Mouse (Mus musculus): ENCODE results near the gene Spred2.

The Spred2 gene

DNA sequence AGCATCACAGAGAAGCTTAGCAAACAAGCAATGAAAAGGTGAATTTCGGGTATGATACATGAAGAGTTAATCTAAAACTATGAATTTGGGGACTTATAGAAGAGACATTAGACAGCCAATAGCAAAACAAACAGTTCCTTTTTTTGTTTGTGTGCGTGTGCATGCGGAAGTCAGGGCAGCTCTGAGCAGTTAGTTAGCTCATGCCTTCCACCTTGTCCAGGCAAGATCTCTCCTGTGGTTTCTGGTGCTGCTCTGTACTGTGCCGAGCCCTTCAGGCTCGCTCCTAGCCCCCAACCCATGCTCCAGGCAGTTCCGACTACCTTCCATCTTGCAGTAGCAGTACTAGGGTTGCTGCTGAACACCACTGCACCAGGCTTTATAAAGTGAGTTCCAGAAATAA, 31.5 kb downstream of the Spred2 start:
- no peak for DNase-seq

DNA sequence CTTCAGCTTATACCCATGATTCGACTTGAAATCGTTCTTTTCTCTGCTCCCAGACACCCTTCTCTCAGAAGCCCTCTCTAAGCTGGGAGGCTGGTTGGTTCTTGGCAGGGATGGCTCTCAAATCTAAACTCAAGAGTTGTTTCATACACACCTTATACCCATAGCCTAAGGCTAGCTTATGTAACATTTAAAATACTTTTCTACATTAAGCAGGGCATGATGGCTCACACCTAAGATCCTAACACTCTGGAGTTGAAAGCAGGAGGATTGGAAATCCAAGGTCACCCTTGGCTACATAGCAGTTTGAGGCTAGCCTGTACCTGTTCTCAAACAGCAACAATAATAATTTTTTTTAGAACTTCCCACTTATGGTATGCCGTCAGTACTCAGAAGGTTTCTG, 34.8 kb downstream of the Spred2 start:
- DNase-seq: no peak

- DNase-seq: no peak
Observed at GRCm38 (mm10) chr11:19959897-19960296, 35.7 kb downstream of the Spred2 start.

GRCm38 (mm10) chr11:19960541-19960940, 36.4 kb downstream of the Spred2 start:
- no peak for DNase-seq

- no peak for DNase-seq
Observed at GRCm38 (mm10) chr11:19961088-19961487, 36.9 kb downstream of the Spred2 start.

DNA sequence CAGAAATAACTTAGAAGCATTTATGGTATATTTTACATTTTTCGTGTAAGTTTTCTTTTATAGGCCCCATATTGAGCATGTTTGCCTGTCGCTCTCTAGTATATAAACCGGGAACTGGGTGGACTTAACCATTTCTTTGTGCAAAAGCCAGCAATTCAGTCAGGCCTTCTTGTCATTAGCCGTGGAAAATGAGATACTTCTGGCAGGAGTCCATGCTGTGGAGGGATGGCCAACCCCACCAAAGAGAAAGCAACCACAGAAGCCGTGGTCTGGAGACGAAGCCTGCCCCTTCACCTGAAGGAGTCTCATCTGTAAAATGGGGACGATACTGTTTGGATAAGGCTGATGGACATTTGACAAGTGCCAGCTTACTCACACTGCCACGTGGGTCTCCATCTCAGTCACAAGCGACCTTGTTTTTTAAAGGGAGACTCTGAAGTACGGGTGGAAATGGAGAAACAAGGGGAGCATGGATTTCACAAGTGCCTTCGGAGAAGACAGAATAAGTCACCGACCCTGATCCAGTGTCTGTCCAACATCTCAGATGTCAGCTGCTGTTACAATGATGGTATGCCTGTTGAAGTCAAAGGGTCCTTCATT, 37.7 kb downstream of the Spred2 start:
- DNase-seq: no peak

DNA sequence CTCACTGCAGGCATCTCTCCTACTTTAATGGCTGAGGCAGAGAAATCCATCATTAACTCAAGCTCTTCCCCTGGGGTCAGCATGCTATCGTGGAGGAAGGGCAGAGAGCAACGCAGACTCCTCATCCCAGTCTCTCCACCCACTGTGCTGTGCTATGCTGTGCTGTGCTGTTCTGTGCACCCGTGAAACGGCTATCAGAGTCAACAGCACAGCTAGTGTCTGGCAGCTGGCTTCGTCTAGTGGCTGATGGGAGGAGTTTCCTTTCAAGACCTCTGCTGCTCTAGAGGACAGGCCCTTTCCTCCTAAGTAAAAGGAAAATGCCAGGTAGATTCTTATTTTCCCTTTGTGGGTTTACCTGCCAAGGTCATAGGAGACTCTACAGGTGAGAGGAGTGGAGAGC, 38.6 kb downstream of the Spred2 start:
- peak; percentile 50 for DNase-seq

DNA sequence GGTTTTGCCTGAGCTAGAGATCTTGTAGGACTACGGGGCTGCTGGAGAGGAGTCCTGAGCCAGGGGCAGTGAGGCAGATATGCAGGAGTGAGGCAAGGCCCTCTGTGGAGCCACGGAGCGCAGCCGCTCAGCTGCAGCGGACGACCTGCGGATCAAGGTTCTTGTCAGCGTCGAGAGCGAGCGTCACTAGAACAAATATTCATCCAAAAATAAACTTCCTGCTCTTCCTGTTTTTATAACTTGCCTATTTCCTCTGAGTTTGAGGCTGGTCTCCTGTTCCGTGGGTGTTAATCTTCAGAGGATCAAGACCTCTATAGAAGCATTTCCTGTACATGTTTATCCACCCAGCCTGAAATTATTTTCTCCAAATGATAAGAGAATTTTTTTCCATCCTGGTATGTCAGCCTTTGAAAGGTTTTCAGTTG, 39.6 kb downstream of the Spred2 start:
- peak; percentile 72 for DNase-seq

DNA sequence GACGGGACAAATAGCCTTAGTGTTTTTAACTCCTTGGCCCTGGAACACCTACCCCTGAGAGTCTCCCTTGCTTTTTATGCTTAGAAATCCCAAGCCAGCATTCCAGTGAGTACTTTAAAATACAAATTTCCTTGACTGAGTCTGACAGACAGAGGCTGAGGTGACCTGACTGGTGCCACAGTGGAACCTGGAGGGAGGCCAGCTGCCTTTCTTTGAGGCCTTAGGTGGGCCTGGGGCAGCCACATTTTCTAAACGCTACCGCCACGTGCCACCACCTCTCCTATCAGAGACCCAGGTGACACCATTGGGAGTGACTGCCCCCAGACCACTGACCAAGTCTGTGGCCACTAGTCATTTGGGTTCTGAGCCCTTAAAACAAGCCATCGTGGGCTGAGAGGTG, 40.2 kb downstream of the Spred2 start:
- peak; percentile 41 for DNase-seq

- DNase-seq: peak; percentile 80
Observed at GRCm38 (mm10) chr11:19965037-19965611, 40.9 kb downstream of the Spred2 start.

GRCm38 (mm10) chr11:19965664-19966063, 41.5 kb downstream of the Spred2 start:
- DNase-seq: no peak

- DNase-seq: peak; percentile 51
Observed at GRCm38 (mm10) chr11:19966294-19966693, 42.1 kb downstream of the Spred2 start.

- DNase-seq: peak; percentile 51
Observed at GRCm38 (mm10) chr11:19969584-19969983, 45.4 kb downstream of the Spred2 start.

DNA sequence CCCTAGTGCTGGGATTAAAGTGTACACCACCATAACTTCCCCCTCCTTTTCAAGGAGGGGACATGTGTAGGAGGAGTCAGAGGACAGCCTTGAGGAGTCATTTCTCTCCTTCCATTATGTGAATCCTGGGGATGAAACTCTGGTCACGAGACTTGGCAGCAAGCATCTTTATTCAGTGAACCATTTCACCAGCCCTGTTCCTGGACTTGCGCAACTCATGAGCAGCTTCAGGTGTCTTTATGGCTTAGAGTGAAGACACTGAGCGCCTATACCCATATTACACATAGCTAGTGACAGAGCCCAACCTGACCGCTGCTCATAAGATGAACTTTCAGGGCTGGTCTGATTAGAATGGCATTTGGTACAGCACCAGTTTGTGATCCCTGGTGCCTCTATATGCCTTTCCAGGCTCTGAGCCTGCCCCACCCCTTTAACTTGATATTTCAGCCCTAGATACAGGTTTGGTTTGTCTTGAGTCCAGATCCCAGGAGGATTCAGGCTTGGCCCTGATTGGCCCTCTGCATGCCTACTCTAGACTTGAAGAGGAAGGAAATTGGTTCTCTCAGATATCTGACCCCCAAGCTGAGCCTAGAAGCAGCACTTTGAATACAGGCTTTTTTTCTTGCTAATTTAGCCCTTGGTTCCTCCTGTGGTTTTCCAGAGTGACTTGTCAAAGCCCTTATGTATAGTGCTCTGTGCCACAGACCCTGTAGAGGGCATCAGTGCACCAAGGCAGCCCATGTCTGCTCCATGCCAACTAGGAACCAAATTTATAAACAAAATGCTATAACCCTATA, 48.0 kb downstream of the Spred2 start:
- peak; percentile 78 for DNase-seq

- no peak for DNase-seq
Observed at GRCm38 (mm10) chr11:19973032-19973790, 49.0 kb downstream of the Spred2 start.

DNA sequence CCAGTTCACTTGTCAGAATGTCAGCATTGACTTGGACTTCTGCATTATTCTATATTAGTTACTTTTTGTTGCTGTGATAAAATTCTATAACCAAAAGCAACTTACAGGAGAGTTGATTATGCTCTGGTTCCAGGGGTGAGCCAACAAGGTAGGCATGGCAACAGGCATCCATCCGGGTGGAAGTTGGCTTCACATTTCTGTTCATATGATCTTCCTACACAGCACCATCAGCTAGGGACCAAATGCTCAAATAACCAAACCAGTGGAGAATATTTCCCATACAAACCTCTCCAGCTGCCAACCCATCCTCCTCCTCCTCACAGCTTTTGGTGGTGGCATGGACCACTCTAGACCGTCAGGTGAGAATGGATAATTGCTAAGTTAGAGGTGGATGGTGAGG, 51.9 kb downstream of the Spred2 start:
- no peak for DNase-seq

DNA sequence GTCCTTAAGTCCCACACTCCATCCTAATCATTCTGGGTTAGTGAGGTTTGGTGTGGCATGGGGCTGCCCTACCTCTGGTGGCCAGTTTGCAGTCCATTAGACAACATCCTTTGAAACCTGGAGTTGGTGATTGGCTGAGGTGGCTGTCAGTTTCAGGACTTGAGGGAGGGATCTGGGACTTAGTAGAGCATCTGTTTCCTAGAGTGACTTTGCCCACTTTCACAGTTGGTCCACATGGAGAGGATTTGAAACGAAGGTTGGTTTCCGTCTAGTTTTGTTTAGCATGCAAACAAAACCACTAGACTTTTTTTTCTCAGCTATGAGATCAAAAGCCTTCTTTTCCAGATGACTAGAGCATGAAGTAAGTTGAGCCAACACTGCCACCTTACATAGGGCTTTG, 53.5 kb downstream of the Spred2 start:
- DNase-seq: no peak

DNA sequence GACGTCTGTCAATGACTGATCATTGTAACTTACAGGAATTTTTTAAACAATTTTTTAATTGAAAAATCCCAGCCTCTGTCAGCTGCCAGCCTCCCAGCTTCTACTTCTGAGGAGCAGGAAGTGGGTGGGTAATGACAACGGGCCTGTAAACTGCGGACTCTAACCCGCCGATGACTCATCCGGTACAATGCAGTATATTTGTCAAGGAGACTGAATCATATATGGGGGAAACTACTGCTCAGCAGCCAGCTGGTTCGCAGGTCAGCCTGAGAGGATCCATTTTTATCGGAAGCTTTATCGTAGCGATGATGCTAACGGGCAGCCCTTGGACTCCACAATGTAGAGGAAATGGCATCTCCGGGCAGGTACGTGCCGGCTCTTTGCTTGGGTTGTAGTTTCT, 55.2 kb downstream of the Spred2 start:
- no peak for DNase-seq

DNA sequence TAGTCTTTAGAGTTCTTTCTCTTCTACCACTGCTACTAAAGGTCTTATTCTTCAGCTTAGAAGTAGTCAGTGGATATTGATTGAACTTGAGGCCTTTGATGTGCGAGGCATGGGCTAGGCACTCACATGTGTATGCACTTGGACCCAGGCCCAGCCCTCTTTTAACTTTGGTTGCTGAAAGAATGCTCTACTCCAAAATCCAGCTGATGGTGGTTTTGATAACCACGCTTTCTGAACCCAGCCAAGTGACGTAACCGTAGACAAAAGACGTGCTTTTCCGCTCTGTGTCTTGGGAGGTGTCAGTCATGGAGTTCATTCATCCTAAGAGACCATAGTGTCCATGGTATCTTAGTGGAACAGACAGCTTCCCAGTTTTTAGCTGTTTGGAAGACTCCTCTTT, 57.9 kb downstream of the Spred2 start:
- no peak for DNase-seq

DNA sequence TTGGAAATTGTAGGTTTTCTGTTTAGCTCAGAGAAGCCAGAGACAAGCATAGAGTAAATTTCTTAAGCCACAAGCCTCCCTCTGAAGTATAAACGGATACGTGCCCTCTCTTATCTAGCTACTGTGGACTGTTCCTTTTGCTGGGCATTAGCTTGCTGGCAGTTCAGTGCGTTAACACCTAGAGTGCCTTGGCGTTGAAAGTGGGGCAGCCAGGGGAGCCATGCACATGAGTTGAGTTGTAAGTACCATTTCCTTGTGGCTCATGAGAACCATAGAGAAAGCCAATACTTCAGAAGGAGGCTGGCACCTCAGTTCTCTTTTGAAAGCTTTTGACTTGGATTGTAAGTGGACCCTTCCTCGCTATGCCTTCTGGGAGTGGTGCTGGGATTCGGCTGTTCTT, 58.6 kb downstream of the Spred2 start:
- DNase-seq: no peak

GRCm38 (mm10) chr11:19983298-19983697, 59.1 kb downstream of the Spred2 start:
- no peak for DNase-seq

- no peak for DNase-seq
Observed at GRCm38 (mm10) chr11:19984029-19984428, 59.9 kb downstream of the Spred2 start.

GRCm38 (mm10) chr11:19985283-19985854, 61.2 kb downstream of the Spred2 start:
- DNase-seq: no peak

All from kidney, adult 9 months (tissue).